Mouse (Mus musculus) midbrain, embryonic 15.5 days (tissue): Measurements from ENCODE around the gene Ocln. TPM values are rescaled to one million over a fixed set of nuclear protein-coding genes. Genes with fewer than 3 reads are reported as not detected.
A peak's percentile ranks its signal among the peaks of the same experiment; 100 is the strongest.

ENCODE experiments used
- ATAC-seq: fragments of 200-750 bp; cut with Nextera tagmentation; replicated peaks from 2 replicates; pipeline ENCODE4 v1.8.0; 2017; ENCODE audit warnings: moderate TSS enrichment
- H3K27ac ChIP-seq: fragments of 300-500 bp; sonication (generic); 2 replicates; pipeline ENCODE4 v1.5.1; 2015; ENCODE audit warnings: mild to moderate bottlenecking, inconsistent platforms
- H3K27me3 ChIP-seq: fragments of 300-500 bp; sonication (generic); replicated peaks from 2 replicates; pipeline ENCODE4 v1.6.1; 2015; ENCODE audit warnings: inconsistent platforms
- H3K36me3 ChIP-seq: fragments of 300-500 bp; sonication (generic); replicated peaks from 2 replicates; pipeline ENCODE4 v1.6.1; 2015; ENCODE audit warnings: inconsistent platforms
- H3K4me1 ChIP-seq: fragments of 300-500 bp; sonication (generic); 2 replicates; pipeline ENCODE4 v1.6.1; 2015; ENCODE audit warnings: inconsistent platforms
- H3K4me2 ChIP-seq: fragments of 300-500 bp; sonication (generic); 2 replicates; pipeline ENCODE4 v1.6.1; 2015; ENCODE audit warnings: inconsistent platforms, mild to moderate bottlenecking, moderate library complexity
- H3K4me3 ChIP-seq: fragments of 300-500 bp; sonication (generic); 2 replicates; pipeline ENCODE4 v1.5.1; 2015; ENCODE audit warnings: mild to moderate bottlenecking, inconsistent platforms
- H3K9ac ChIP-seq: fragments of 300-500 bp; sonication (generic); 2 replicates; pipeline ENCODE4 v1.6.1; 2015; ENCODE audit warnings: mild to moderate bottlenecking, inconsistent platforms
- H3K9me3 ChIP-seq: fragments of 300-500 bp; sonication (generic); 2 replicates; pipeline ENCODE4 v1.6.1; 2016; ENCODE audit warnings: inconsistent platforms
- WGBS: fragments of 180-500 bp; shearing (Covaris S2); methylation state at CpG from one replicate; pipeline ENCODE4 v1.1.7; 2015; ENCODE audit warnings: mixed read lengths; 5-methylcytosine and 5-hydroxymethylcytosine counted together
- polyA plus RNA-seq: library from polyadenylated mRNA; unstranded; fragments of >200 nt; fragmentation: Nextera tagmentation; extraction: Ambion mirVana; gene quantifications from 2 replicates; pipeline ENCODE4 v1.2.1, GENCODE M21; 2015

Gene Ocln
- polyA plus RNA-seq, 1 experiment from 2014 or later: 8.6 TPM

DNA sequence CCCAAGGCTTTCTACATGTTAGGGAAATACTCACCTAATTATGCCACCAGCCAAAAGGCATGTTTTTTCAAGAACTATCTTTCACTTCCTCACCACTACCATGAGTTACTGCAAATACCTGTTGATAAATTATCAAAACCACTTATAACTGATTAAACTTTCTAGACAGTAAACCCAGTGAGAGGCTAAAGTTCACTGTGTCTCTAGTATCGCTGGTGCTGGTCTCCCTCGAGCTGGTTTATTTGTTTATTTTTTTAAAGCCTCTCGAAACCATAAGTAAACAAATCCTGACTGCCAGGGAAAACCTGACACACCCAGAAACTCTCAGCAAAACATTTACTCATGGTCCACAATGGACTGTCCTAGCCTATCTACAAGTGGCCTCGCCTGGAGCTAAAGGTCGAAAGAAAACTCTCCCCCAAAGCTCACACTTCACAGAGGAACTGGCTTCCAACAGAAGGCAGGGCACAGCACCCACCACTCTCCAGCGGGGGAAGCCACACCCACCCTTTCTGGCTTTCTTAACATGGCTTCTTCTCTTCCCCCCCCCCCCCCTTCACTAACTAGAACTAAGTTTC is 19.6 kb downstream of the Ocln start:
- Histone ChIP-seq H3K27ac (no peak overlapping the region), H3K9me3 (no peaks in the 10 kb centered on the region), H3K36me3 (no peaks in the 10 kb centered on the region), H3K4me2 (no peak overlapping the region), H3K4me3 (no peak overlapping the region), H3K27me3 (no peaks in the 10 kb centered on the region), H3K4me1 (no peaks in the 10 kb centered on the region), H3K9ac (no peak overlapping the region)
- WGBS: 76% methylated on average over 6 of the region's 6 CpGs
- ATAC-seq: no peak

DNA sequence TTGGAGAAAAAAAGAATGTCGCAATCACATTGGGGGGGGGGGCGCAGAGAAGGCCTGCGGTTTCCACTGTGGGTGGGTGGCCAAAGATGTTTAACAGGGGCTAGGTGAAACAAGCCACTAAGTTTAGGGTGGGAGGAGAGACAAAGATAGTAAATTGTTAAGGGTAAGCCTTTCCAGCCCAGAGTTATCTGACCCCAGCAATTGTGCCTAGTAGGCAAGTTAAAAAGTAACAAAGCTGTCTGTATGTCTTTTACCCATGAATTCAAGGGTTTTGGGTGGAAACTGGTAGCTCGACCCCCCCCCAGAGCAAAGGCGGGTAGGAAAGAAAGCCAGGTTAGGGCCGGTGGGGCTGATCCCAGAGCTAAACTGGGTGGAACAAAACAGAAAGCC is 25.9 kb downstream of the Ocln start:
- 74% methylated on average over 6 of the region's 6 CpGs for WGBS
- no peak overlapping the region for H3K4me2 ChIP-seq
- H3K27me3 ChIP-seq: no peaks in the 10 kb centered on the region
- H3K9ac ChIP-seq: no peak overlapping the region
- H3K4me1 ChIP-seq: no peaks in the 10 kb centered on the region
- H3K4me3 ChIP-seq: no peak overlapping the region
- H3K36me3 ChIP-seq: no peaks in the 10 kb centered on the region
- H3K27ac ChIP-seq: no peak overlapping the region
- H3K9me3 ChIP-seq: no peaks in the 10 kb centered on the region
- no peak for ATAC-seq

- no peak for ATAC-seq
- Histone ChIP-seq H3K4me2 (no peak overlapping the region), H3K27me3 (no peaks in the 10 kb centered on the region), H3K4me3 (no peak overlapping the region), H3K9ac (no peak overlapping the region), H3K27ac (no peak overlapping the region), H3K36me3 (no peaks in the 10 kb centered on the region), H3K9me3 (no peaks in the 10 kb centered on the region), H3K4me1 (no peaks in the 10 kb centered on the region)
- 83% methylated on average over 6 of the region's 6 CpGs for WGBS
These were observed 26.4 kb downstream of the Ocln start for GRCm38 (mm10) chr13:100525935-100526648.

DNA sequence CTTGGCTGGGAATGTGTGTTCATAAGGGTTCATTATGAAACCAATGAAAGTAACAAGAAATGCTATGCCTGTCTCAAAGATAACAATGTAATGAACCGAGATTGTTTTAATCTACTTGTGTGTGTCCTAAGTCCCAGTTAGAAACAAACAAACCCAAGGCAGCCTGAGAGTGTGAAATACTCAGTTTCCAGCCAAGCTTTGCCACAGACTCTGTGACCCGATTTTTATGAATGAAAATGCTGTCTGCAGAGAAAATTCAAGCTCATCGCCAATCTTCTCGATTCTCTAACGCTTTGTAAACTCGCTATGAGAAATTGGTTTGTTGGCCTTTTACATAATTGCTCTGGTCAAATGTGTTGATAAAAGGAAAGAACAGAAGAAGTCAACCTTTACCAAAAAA is 27.6 kb downstream of the Ocln start:
- Histone ChIP-seq H3K4me2 (no peak overlapping the region), H3K4me3 (no peak overlapping the region), H3K27ac (no peak overlapping the region), H3K27me3 (no peaks in the 10 kb centered on the region), H3K36me3 (no peaks in the 10 kb centered on the region), H3K4me1 (no peaks in the 10 kb centered on the region), H3K9me3 (no peaks in the 10 kb centered on the region), H3K9ac (no peak overlapping the region)
- no peak for ATAC-seq
- 87% methylated on average over 6 of the region's 6 CpGs for WGBS

DNA sequence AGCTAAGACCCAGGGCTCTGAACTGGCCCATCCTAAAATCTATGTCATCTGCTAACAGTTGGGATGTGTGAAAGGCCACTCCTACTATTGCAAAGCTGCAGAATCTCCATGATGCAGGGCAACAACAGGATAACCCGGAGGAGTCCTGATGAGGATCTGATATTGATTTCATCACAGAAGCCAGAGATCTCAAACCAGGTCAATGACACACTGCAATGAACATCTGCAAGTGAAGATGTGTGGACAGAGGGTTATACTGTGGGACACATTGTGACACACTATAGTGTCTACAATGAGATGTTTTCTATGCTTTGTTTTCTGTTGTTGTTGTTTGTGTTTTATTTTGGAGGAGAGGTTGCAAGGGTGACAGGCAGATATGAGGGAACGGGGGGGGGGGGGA is 28.8 kb downstream of the Ocln start:
- H3K27me3 ChIP-seq: no peaks in the 10 kb centered on the region
- no peak overlapping the region for H3K4me2 ChIP-seq
- no peak overlapping the region for H3K27ac ChIP-seq
- no peak overlapping the region for H3K9ac ChIP-seq
- no peaks in the 10 kb centered on the region for H3K4me1 ChIP-seq
- 81% methylated on average over 2 of the region's 2 CpGs for WGBS
- no peaks in the 10 kb centered on the region for H3K9me3 ChIP-seq
- no peak overlapping the region for H3K4me3 ChIP-seq
- H3K36me3 ChIP-seq: no peaks in the 10 kb centered on the region
- ATAC-seq: no peak

DNA sequence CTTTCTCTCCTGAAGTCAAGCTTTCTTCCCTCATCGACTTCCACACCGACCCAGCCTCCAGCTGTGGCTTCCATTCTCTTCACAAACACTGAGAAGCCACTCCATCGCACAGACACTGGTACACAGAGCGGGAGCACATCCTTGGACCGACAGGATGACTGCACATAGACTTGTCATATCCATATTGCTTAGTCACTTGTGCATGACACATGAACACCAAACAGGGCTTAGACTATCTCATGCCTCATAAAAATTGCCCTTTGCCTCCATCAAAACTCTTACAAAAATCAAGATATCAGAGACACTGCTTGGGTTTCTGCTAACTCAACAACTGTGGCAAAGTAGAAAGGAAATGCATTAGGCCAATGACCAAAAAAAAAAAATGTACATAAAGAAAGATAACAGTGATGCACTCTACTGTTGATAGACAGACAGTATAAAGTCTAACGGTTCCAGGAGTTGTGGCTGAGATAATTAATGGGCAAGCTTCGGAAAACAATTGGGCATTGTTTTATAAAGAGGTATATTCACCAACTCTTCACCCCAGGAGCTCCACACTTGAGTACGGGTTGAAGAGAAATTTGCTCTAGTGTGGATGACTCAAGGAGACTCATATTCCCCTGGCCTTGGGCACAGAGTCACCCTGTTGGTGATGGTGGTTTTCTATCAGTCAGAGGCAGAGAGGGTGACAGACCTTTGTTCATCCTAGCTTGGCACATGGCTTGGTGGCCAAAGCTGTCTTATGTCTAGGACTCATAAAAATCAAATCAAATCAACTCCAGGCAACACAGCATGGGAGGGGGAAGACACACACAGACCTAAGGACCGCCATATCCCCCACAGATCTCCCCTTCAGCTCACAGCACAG is 30.6 kb downstream of the Ocln start:
- 86% methylated on average over 9 of the region's 9 CpGs for WGBS
- H3K9me3 ChIP-seq: no peaks in the 10 kb centered on the region
- ATAC-seq: no peak
- no peak overlapping the region for H3K4me3 ChIP-seq
- H3K9ac ChIP-seq: no peak overlapping the region
- no peaks in the 10 kb centered on the region for H3K4me1 ChIP-seq
- no peak overlapping the region for H3K27ac ChIP-seq
- no peaks in the 10 kb centered on the region for H3K27me3 ChIP-seq
- H3K4me2 ChIP-seq: no peak overlapping the region
- no peaks in the 10 kb centered on the region for H3K36me3 ChIP-seq

DNA sequence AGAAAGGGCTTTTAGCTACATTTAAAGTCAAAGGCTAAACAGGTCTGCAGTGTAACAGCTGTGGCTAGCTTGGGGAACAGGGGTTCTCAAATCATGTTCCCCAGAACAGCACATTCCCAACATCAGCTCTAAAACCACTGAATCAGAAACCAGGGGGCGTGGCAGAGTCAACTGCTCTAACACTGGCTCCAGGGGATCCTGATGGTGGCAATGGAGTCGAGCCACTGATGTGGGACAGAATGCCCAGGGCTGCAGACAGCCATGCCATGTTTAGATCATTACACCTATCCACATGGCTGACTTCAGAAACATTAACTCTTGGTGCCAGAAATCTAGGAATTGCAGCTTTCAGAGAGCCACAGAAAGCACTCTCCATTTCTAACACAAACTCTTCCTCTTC is 33.4 kb downstream of the Ocln start:
- no peaks in the 10 kb centered on the region for H3K27me3 ChIP-seq
- no peaks in the 10 kb centered on the region for H3K9me3 ChIP-seq
- no peaks in the 10 kb centered on the region for H3K4me1 ChIP-seq
- ATAC-seq: no peak
- no peak overlapping the region for H3K27ac ChIP-seq
- no peaks in the 10 kb centered on the region for H3K36me3 ChIP-seq
- no peak overlapping the region for H3K4me3 ChIP-seq
- H3K9ac ChIP-seq: no peak overlapping the region
- WGBS: 86% methylated on average over 2 of the region's 2 CpGs
- H3K4me2 ChIP-seq: no peak overlapping the region

DNA sequence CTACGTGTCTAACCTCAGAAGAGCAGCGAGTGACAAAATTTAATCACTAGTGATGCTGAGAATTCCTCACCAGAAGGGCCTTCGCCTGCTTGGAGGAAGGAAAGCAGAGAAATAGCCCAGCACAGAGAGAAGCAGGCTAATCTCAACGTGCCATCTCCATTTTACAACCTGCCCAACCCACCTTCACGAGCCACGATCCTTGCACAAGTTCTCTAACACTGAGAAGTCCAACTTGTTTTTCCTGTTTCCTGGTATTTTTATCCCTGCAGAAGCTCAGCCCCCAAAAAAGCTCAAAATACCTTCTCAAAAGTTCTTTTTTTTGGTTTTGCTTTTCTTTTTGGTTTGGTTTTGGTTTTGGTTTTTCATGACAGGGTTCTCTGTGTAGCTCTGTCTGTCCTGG is 34.3 kb downstream of the Ocln start:
- no peak for ATAC-seq
- Histone ChIP-seq H3K4me2 (no peak overlapping the region), H3K27me3 (no peaks in the 10 kb centered on the region), H3K27ac (no peak overlapping the region), H3K4me3 (no peak overlapping the region), H3K9me3 (no peaks in the 10 kb centered on the region), H3K4me1 (no peaks in the 10 kb centered on the region), H3K9ac (no peak overlapping the region), H3K36me3 (no peaks in the 10 kb centered on the region)
- WGBS: 87% methylated on average over 6 of the region's 6 CpGs

DNA sequence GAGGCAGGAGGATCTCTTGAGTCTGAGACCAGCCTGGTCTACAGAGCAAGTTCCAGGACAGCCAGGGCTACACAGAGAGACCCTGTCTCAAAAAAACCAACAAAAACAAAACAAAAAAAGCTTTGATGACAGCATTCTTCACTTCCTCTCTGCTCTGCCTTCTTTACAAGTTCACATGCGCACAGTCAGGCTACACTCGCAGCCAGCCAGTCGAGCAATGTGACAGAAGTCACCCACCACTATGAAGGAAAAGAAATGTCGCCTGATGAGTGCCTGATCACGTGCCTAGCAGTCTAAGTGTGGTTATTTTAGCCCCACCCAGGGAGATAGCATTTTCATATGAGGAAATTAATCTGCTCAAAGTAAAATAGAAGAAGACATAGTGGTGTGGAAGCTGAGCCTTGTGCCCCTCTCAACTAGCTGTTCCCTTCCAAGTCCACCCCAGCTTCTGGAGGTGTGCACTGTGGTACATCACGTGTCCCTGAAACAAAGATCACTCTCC is 34.8 kb downstream of the Ocln start:
- H3K4me3 ChIP-seq: no peak overlapping the region
- H3K9ac ChIP-seq: no peak overlapping the region
- no peak for ATAC-seq
- H3K27ac ChIP-seq: no peak overlapping the region
- no peaks in the 10 kb centered on the region for H3K9me3 ChIP-seq
- no peaks in the 10 kb centered on the region for H3K4me1 ChIP-seq
- H3K36me3 ChIP-seq: no peaks in the 10 kb centered on the region
- no peaks in the 10 kb centered on the region for H3K27me3 ChIP-seq
- WGBS: 88% methylated on average over 6 of the region's 6 CpGs
- no peak overlapping the region for H3K4me2 ChIP-seq

DNA sequence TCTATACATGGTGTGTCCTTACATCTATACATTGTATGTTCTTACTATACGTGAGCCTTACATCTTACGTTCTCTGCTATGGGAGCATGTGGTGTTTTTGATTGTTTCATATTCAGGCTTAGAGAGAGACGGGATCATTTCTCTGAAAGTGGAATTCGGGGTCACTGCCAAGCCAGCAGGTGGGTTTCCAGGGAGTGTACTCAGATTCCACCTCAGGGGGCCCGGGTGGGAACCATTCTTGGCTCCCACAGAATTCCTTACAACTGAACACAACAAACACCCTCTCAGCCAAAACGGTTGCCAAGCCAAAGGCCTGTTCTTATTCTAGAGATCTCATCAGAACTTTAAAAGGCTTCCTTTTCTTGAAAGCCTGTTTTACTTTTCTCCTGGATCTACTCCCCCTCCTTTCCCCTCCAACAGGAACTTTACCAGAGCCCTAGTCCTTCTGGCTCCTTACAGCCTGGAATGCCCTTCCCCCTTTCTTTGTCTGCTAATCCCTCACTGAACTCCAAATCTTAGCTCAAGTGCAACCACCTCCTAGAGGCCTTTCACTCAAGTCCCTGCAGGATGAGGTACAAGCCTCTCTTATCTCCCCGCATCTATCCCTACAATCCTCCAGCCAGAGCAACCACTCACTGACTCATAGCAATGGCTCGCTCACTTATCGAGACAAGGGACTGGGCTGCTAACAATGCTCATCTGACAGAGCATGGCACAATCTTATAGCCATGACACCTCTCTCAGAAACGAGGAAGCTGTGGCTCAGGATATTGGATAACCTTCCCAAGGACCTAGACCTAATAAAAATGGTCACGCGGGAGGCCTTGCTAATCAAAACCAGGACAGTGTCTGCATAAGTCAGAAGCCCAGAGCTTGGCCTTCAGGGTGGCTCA is 36.1 kb downstream of the Ocln start:
- Histone ChIP-seq H3K4me2 (no peak overlapping the region), H3K27ac (peak overlapping the region; percentile 29; the same call in 1 of the 2 replicates), H3K9ac (no peak overlapping the region), H3K4me1 (no peaks in the 10 kb centered on the region), H3K36me3 (no peaks in the 10 kb centered on the region), H3K27me3 (no peaks in the 10 kb centered on the region), H3K4me3 (no peak overlapping the region), H3K9me3 (no peaks in the 10 kb centered on the region)
- WGBS: 36% methylated on average over 12 of the region's 12 CpGs
- no peak for ATAC-seq

GRCm38 (mm10) chr13:100512792-100513191 is 39.7 kb downstream of the Ocln start:
- WGBS: 94% methylated on average over 2 of the region's 2 CpGs
- Histone ChIP-seq H3K4me3 (no peak overlapping the region), H3K27ac (no peak overlapping the region), H3K27me3 (no peaks in the 10 kb centered on the region), H3K9me3 (no peaks in the 10 kb centered on the region), H3K9ac (no peak overlapping the region), H3K36me3 (no peaks in the 10 kb centered on the region), H3K4me2 (no peak overlapping the region), H3K4me1 (no peaks in the 10 kb centered on the region)
- no peak for ATAC-seq

DNA sequence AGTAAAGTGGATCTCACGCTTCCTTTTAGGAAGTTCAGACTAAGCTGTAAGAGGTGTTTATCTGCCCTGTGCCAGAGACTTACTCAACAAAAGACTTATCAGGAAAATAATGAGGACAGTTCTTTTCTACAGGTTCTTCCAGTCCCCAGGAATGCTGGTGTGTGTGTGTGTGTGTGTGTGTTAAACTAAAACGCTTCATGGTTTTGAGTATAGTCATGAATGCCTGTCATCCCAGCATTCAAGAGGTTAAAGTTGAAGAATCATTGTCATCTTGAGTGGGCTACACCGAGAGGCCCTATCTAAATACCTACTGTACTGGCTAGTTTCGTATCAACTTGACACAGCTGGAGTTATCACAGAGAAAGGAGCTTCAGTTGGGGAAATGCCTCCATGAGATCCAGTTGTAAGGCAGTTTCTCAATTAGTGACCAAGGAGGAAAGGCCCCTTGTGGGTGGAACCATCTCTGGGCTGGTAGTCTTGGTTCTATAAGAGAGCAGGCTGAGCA is 40.6 kb downstream of the Ocln start:
- Histone ChIP-seq H3K4me1 (no peaks in the 10 kb centered on the region), H3K9me3 (no peaks in the 10 kb centered on the region), H3K4me2 (no peak overlapping the region), H3K27ac (no peak overlapping the region), H3K4me3 (no peak overlapping the region), H3K9ac (no peak overlapping the region), H3K36me3 (no peaks in the 10 kb centered on the region), H3K27me3 (no peaks in the 10 kb centered on the region)
- WGBS: 79% methylated on average over 4 of the region's 4 CpGs
- ATAC-seq: no peak
